Mouse (Mus musculus): ENCODE data around the gene Ncs1. TPM values are rescaled to one million over a fixed set of nuclear protein-coding genes. Genes with fewer than 3 reads are reported as not detected.

Ncs1 gene
- 18.9 and 19.4 TPM in 2 replicates for polyA plus RNA-seq (2015; fragmentation: Nextera tagmentation; extraction: Ambion mirVana)

DNA sequence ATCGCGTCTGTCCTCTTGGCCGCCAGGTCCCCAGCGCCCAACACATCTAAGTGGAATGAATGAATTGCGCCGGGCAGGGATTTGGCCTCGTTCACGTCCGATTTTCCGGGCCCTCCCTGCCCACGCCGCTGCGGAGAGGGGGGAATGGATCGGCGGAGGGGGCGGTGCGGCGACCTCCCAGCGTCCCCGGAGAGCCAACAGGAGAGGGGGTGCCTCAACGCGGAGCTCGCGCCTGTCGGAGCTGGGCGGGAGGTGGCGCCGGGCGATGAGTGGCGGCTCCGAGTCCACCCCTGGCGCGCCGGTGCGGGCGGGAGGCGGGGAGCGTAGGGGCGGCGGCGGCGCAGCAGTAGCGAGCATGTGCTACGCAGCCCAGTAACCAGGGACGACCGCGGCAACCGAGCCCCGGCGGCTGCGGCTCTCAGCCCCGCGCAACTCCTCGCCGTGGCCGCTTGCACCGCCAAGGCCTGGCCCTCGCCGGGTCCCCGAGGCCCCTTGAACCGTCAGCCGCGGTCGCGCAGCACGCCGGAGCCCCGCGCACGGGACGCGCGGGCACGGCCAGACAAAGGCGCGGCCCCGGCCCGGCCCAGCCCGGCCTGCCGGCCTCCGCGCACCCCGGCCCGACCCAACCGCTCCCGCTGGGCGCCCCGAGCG, at the start of gene Ncs1:
Gene Ncs1, plus strand, starts transcription at position 333 of the 651 bp plus-strand sequence.

DNA sequence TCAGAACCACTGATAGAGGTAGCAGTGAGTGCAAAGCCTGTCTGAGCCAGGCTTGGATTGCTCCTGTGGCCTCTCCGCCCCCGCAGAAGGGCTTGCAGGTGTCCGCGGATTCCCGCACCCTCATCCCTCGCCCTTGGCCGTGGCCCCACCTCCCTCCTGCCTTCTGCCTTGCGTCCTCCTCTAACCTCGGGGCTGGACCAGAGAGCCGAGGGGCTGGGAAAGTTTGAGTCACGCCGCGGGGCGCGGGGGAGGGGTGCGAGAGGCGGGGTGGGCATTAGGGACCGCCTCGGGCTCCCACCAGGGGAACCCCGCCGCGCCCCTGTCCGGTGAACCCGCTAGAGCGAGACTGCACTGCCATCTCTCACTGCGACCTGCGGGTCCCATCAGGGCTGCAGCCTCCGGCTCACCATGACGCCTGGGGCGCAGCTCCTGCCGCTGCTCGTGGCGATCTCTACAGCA, 68.4 kb downstream of the Ncs1 start, which contains the start of gene Hmcn2:
Gene Hmcn2, plus strand, starts transcription at position 409 of the 459 bp plus-strand sequence.

Other genes starting within 250 kb of the Ncs1 start
- gene Fnbp1, start 103.8 kb upstream of the Ncs1 start, polyA plus RNA-seq (2015; fragmentation: Nextera tagmentation; extraction: Ambion mirVana): 47.6 and 48.3 TPM in 2 replicates
- gene Gpr107, start 93.5 kb upstream of the Ncs1 start, polyA plus RNA-seq (2015; fragmentation: Nextera tagmentation; extraction: Ambion mirVana): 25.7 and 27.8 TPM in 2 replicates
- gene Hmcn2, start 68.6 kb downstream of the Ncs1 start, polyA plus RNA-seq (2015; fragmentation: Nextera tagmentation; extraction: Ambion mirVana): 4.4 and 4.5 TPM in 2 replicates
- 13.9 and 19.5 TPM in 2 replicates for gene Ass1, start 224.4 kb downstream of the Ncs1 start, polyA plus RNA-seq (2015; fragmentation: Nextera tagmentation; extraction: Ambion mirVana)